Mouse (Mus musculus) hindbrain, embryonic 13.5 days (tissue): ENCODE results near the gene Slc12a4. TPM values are rescaled to one million over a fixed set of nuclear protein-coding genes. Genes with fewer than 3 reads are reported as not detected.
"Not testable (repeated sequence)": the region's sequence is repeated elsewhere in the genome, so short reads cannot be mapped to it uniquely, and the experiment has no call there.

Experiments used
- ATAC-seq: fragments of 200-750 bp; cut with Nextera tagmentation; 2 replicates; pipeline ENCODE4 v1.8.0; 2017; ENCODE audit warnings: moderate TSS enrichment; ENCODE audit not compliant: low FRiP score
- H3K27ac ChIP-seq: fragments of 300-500 bp; sonication (generic); 2 replicates; pipeline ENCODE4 v1.5.1; 2015; ENCODE audit warnings: inconsistent platforms, mild to moderate bottlenecking, moderate library complexity
- H3K27me3 ChIP-seq: fragments of 300-500 bp; sonication (generic); 2 replicates; pipeline ENCODE4 v1.6.1; 2015; ENCODE audit warnings: mild to moderate bottlenecking, inconsistent platforms
- H3K36me3 ChIP-seq: fragments of 300-500 bp; sonication (generic); 2 replicates; pipeline ENCODE4 v1.6.1; 2015; ENCODE audit warnings: mild to moderate bottlenecking, inconsistent platforms
- H3K4me1 ChIP-seq: fragments of 300-500 bp; sonication (generic); replicated peaks from 2 replicates; pipeline ENCODE4 v1.6.1; 2015; ENCODE audit warnings: inconsistent platforms
- H3K4me2 ChIP-seq: fragments of 300-500 bp; sonication (generic); 2 replicates; pipeline ENCODE4 v1.6.1; 2015; ENCODE audit warnings: inconsistent platforms, mild to moderate bottlenecking, moderate library complexity
- H3K4me3 ChIP-seq: fragments of 300-500 bp; sonication (generic); 2 replicates; pipeline ENCODE4 v1.5.1; 2015; ENCODE audit warnings: mild to moderate bottlenecking, inconsistent platforms
- H3K9ac ChIP-seq: fragments of 300-500 bp; sonication (generic); 2 replicates; pipeline ENCODE4 v1.6.1; 2015; ENCODE audit warnings: mild to moderate bottlenecking, inconsistent platforms
- H3K9me3 ChIP-seq: fragments of 300-500 bp; sonication (generic); 2 replicates; pipeline ENCODE4 v1.6.1; 2016; ENCODE audit warnings: inconsistent platforms
- WGBS: fragments of 180-500 bp; shearing (Covaris S2); methylation state at CpG from one replicate; pipeline ENCODE4 v1.1.7; 2015; 5-methylcytosine and 5-hydroxymethylcytosine counted together
- polyA plus RNA-seq: library from polyadenylated mRNA; unstranded; fragments of >200 nt; fragmentation: Nextera tagmentation; extraction: Ambion mirVana; gene quantifications from 2 replicates; pipeline ENCODE4 v1.2.1, GENCODE M21; 2015

Slc12a4 gene
- polyA plus RNA-seq, result 7.9 and 8.9 TPM in 2 replicates

- Histone ChIP-seq H3K27me3 (peaks cover 47% of the 10 kb centered on the region), H3K27ac (no peak within 1 kb of the TSS)
- under 1% methylated on average over 40 of the region's 47 CpGs for WGBS
Observed at GRCm38 (mm10) chr8:105965905-105966341, at the start of gene Slc12a4. TSS of gene Slc12a4 (minus strand) at chr8:105966097.

DNA sequence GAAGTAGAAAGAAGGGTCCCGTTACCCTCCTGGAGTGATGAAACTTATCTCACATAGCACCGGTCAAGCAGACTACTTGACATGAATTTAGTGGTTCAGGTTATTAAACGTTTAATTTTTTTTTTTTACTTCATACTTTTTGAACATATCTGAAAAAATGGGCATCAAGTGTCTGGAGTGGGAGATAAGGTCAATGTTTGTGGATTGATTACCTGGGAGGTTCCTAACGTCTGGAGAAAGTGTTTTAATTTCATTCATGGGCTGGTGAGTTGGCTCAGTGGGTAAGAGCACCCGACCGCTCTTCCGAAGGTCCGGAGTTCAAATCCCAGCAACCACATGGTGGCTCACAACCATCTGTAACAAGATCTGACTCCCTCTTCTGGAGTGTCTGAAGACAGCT, 46.3 kb upstream of the Slc12a4 start:
- not testable (repeated sequence) for H3K9me3 ChIP-seq, H3K27ac ChIP-seq, H3K27me3 ChIP-seq, ATAC-seq
- H3K4me2 ChIP-seq, result peak overlapping the region; percentile 100
- 86% methylated on average over 8 of the region's 8 CpGs for WGBS
- H3K36me3 ChIP-seq, result peaks cover 17% of the 10 kb centered on the region
- peak overlapping the region; percentile 92; the same call in 1 of the 2 replicates for H3K9ac ChIP-seq
- H3K4me1 ChIP-seq, result peaks cover 26% of the 10 kb centered on the region
- H3K4me3 ChIP-seq, result peak overlapping the region; percentile 96

More at GRCm38 (mm10) chr8:105965905-105966341, at the start of gene Slc12a4:
- peak within 1 kb of the TSS; percentile 69 for H3K9ac ChIP-seq
- ATAC-seq, result peak; percentile 75
- no peaks in the 10 kb centered on the region for H3K9me3 ChIP-seq
- H3K4me1 ChIP-seq, result peaks cover 12% of the 10 kb centered on the region
- peak within 1 kb of the TSS; percentile 48 for H3K4me3 ChIP-seq
- H3K4me2 ChIP-seq, result peak within 1 kb of the TSS; percentile 63
- no peaks in the 10 kb centered on the region for H3K36me3 ChIP-seq

- WGBS, result 1% methylated on average over 6 of the region's 6 CpGs
- ATAC-seq, result no peak
Observed at GRCm38 (mm10) chr8:106011643-106011986, 45.7 kb upstream of the Slc12a4 start, which contains the start of gene Ddx28. TSS of gene Ddx28 (minus strand) at chr8:106011882.

DNA sequence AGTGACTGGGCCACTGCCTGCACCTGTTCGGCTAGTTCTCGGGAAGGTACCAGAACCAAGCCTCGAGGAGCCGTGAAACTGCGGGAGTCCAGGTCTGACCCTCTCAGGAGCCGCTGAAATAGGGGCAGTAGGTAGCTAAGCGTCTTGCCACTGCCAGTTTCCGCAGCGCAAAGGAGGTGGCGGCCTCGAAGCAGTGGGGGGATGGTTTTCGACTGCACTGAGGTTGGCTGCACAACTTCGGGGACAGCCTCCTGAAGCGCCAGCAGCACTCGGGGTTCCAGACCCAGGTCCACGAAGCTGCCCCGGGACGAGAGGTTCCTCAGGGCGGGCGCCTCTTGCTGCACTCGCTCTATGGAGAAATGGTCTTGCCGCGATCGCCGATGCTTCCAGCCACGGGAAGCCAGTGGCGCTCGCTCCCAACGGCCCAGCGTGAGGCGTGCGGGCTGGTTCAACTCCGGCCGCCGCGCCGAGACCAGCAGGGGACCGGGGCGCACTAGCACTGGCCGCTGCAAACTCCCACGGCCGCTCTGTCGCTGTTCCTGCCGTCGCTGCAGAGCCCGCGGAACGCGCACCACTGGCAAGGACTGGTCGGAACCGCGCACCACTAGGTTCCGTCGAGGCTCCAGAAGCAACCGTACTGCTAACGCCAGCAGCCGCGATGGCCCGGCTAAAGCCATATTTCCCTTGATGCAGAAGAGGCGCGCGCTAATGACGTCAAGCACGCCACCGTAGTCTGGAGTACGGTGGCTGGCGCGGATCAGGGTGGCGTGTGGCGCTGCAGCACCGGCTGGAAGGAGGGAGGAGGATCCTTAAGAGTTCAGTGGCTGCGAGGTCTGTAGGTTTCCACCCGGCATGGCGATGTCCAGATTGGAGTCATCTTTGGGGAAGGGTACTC, 45.1 kb upstream of the Slc12a4 start:
- H3K27ac ChIP-seq, result peak overlapping the region; percentile 83
- peaks cover 7% of the 10 kb centered on the region for H3K36me3 ChIP-seq
- no peaks in the 10 kb centered on the region for H3K9me3 ChIP-seq
- 2% methylated on average over 74 of the region's 74 CpGs for WGBS
- H3K4me3 ChIP-seq, result peak overlapping the region; percentile 96
- peaks cover 26% of the 10 kb centered on the region for H3K4me1 ChIP-seq
- H3K27me3 ChIP-seq, result no peaks in the 10 kb centered on the region
- H3K4me2 ChIP-seq, result peak overlapping the region; percentile 100
- peak overlapping the region; percentile 92 for H3K9ac ChIP-seq
- ATAC-seq, result peak; percentile 95

More at GRCm38 (mm10) chr8:106011643-106011986, 45.7 kb upstream of the Slc12a4 start, which contains the start of gene Ddx28:
- Histone ChIP-seq H3K4me3 (peak within 1 kb of the TSS; percentile 96), H3K9me3 (no peaks in the 10 kb centered on the region), H3K27me3 (no peaks in the 10 kb centered on the region), H3K36me3 (peaks cover 12% of the 10 kb centered on the region), H3K9ac (peak within 1 kb of the TSS; percentile 92), H3K4me1 (peaks cover 26% of the 10 kb centered on the region), H3K27ac (peak within 1 kb of the TSS; percentile 83), H3K4me2 (peak within 1 kb of the TSS; percentile 100)

DNA sequence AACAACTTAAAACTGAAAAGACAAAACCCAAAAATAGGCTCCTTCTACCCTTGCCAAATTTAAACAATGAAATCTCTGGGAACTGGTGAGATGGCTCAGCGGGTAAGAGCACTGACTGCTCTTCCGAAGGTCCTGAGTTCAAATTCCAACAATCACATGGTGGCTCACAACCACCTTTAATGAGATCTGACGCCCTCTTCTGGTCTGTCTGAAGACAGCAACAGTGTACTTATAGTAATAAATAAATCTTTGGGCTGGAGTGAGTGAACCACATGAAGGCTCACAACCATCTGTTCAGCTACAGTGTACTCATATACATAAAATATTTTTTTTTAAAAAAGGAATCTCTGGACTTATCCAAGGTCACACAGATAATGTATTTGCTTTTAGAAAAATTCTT, 42.0 kb upstream of the Slc12a4 start:
- not testable (repeated sequence) for H3K27me3 ChIP-seq, H3K4me2 ChIP-seq, H3K27ac ChIP-seq, H3K9me3 ChIP-seq, ATAC-seq, H3K9ac ChIP-seq, H3K36me3 ChIP-seq, H3K4me3 ChIP-seq
- WGBS, result 65% methylated on average over 3 of the region's 3 CpGs
- peaks cover 26% of the 10 kb centered on the region for H3K4me1 ChIP-seq

GRCm38 (mm10) chr8:106007135-106007534, 41.2 kb upstream of the Slc12a4 start:
- H3K9ac ChIP-seq, result no peak overlapping the region
- H3K27ac ChIP-seq, result no peak overlapping the region
- no peaks in the 10 kb centered on the region for H3K9me3 ChIP-seq
- no peak overlapping the region for H3K4me2 ChIP-seq
- peaks cover 4% of the 10 kb centered on the region; the same call in 1 of the 2 replicates for H3K36me3 ChIP-seq
- no peak for ATAC-seq
- peaks cover 26% of the 10 kb centered on the region for H3K4me1 ChIP-seq
- H3K4me3 ChIP-seq, result no peak overlapping the region
- WGBS, result 82% methylated on average over 3 of the region's 3 CpGs
- H3K27me3 ChIP-seq, result no peaks in the 10 kb centered on the region

GRCm38 (mm10) chr8:106006413-106006812, 40.5 kb upstream of the Slc12a4 start:
- peaks cover 21% of the 10 kb centered on the region for H3K4me1 ChIP-seq
- 93% methylated on average over 4 of the region's 4 CpGs for WGBS
- no peak overlapping the region for H3K4me2 ChIP-seq
- peaks cover 4% of the 10 kb centered on the region; the same call in 1 of the 2 replicates for H3K36me3 ChIP-seq
- ATAC-seq, result no peak
- H3K4me3 ChIP-seq, result no peak overlapping the region
- no peaks in the 10 kb centered on the region for H3K27me3 ChIP-seq
- H3K9me3 ChIP-seq, result no peaks in the 10 kb centered on the region
- H3K9ac ChIP-seq, result no peak overlapping the region
- H3K27ac ChIP-seq, result no peak overlapping the region

DNA sequence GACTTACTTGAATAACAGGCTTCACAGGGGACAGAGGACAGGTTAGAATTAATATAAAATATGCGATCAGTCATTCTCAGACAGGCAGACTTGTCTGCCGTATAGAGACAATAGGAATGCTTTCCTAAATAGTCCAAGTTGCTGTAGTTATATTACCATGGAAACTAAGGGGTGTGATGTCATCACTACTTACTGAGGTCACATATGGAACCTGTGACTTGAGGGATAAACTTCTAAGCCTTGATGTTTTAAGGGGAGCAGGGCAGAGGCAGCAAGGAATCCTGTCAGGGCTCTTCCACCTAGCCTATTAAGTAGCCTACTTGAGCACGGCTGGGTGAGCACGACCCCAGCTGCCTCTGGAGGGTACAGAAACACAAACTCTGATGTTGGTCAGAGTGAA, 40.0 kb upstream of the Slc12a4 start, which contains the start of gene Dpep2nb:
Dpep2nb (minus strand) TSS at position 101 of the 400 bp plus-strand sequence.
- H3K4me1 ChIP-seq, result peaks cover 21% of the 10 kb centered on the region
- no peaks in the 10 kb centered on the region for H3K9me3 ChIP-seq
- no peak within 1 kb of the TSS for H3K9ac ChIP-seq
- H3K27ac ChIP-seq, result no peak within 1 kb of the TSS
- no peak for ATAC-seq
- H3K36me3 ChIP-seq, result peaks cover 4% of the 10 kb centered on the region; the same call in 1 of the 2 replicates
- H3K4me2 ChIP-seq, result no peak within 1 kb of the TSS
- H3K4me3 ChIP-seq, result no peak within 1 kb of the TSS
- no peaks in the 10 kb centered on the region for H3K27me3 ChIP-seq
- WGBS, result 77% methylated on average over 4 of the region's 4 CpGs

DNA sequence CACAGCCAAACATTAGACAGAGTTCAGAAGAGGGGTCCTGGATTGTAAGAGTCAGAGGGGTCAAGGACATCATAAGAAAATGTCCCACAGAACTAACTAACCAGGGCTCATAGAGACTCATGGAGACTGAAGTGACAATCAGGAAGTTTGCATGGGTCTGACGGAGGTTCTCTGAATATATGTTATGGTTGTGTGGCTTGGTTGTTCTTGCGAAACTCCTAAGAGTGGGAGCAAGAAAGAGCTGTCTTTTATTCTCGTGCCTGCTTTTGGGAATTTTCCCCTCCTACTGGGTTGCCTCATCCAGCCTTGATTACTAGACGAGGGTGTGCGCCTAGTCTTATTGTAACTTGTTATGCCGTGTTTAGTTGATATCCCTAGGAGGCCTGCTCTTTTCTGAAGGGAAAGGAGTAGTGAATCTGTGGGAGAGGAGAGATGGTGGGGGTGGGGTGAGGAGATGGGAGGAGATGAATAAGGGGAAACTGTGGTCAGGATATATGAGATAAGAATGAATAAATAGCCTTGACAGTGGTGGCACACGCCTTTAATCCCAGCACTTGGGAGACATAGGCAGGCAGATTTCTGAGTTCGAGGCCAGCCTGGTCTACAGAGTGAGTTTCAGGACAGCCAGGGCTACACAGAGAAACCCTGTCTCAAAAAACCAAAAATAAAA, 38.8 kb upstream of the Slc12a4 start:
- Histone ChIP-seq H3K9ac (no peak overlapping the region), H3K4me3 (no peak overlapping the region), H3K9me3 (no peaks in the 10 kb centered on the region), H3K27ac (no peak overlapping the region), H3K36me3 (peaks cover 4% of the 10 kb centered on the region; the same call in 1 of the 2 replicates), H3K4me2 (no peak overlapping the region), H3K4me1 (peaks cover 9% of the 10 kb centered on the region), H3K27me3 (no peaks in the 10 kb centered on the region)
- no peak for ATAC-seq
- WGBS, result 77% methylated on average over 8 of the region's 8 CpGs

GRCm38 (mm10) chr8:106001908-106002307, 36.0 kb upstream of the Slc12a4 start:
- WGBS, result 82% methylated on average over 4 of the region's 4 CpGs
- ATAC-seq, result no peak
- Histone ChIP-seq H3K27me3 (no peaks in the 10 kb centered on the region), H3K27ac (no peak overlapping the region), H3K9ac (no peak overlapping the region), H3K4me3 (no peak overlapping the region), H3K4me1 (no peaks in the 10 kb centered on the region), H3K36me3 (no peaks in the 10 kb centered on the region), H3K9me3 (no peaks in the 10 kb centered on the region), H3K4me2 (no peak overlapping the region)

GRCm38 (mm10) chr8:105998971-105999370, 33.1 kb upstream of the Slc12a4 start:
- Histone ChIP-seq H3K4me3 (no peak overlapping the region), H3K9ac (no peak overlapping the region), H3K9me3 (no peaks in the 10 kb centered on the region), H3K4me1 (no peaks in the 10 kb centered on the region), H3K27ac (no peak overlapping the region), H3K4me2 (no peak overlapping the region), H3K27me3 (no peaks in the 10 kb centered on the region), H3K36me3 (no peaks in the 10 kb centered on the region)
- WGBS, result 85% methylated on average over 2 of the region's 2 CpGs
- ATAC-seq, result no peak

DNA sequence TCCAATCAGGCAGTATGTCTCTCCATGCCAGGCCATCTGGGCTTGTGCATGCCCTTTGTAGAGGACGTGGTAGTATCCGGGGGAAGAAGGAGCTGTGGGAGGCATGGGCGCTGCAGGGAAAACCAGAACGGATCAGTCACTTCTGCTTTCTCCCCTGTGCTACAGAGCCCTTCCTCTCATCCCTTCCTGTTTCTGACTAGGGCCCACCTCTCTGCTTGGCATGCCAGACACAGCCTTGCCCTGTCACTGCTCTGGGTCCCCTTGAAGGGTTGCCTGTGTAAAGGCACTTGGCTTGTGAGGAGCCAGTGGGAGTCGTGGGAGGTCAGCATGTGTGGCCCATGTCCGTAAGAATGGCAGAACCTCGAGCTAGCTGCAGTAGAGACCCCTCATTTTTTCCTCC, 30.5 kb upstream of the Slc12a4 start:
- no peaks in the 10 kb centered on the region for H3K9me3 ChIP-seq
- no peak overlapping the region for H3K27ac ChIP-seq
- H3K9ac ChIP-seq, result no peak overlapping the region
- no peaks in the 10 kb centered on the region for H3K36me3 ChIP-seq
- no peak for ATAC-seq
- H3K4me3 ChIP-seq, result no peak overlapping the region
- no peak overlapping the region for H3K4me2 ChIP-seq
- no peaks in the 10 kb centered on the region for H3K4me1 ChIP-seq
- WGBS, result 76% methylated on average over 7 of the region's 7 CpGs
- no peaks in the 10 kb centered on the region for H3K27me3 ChIP-seq
